Mouse (Mus musculus) limb, embryonic 13.5 days (tissue): ENCODE results near the gene Fgfrl1. TPM values are rescaled to one million over a fixed set of nuclear protein-coding genes. Genes with fewer than 3 reads are reported as not detected.

Experiments used
- ATAC-seq: fragments of 200-750 bp; cut with Nextera tagmentation; 2 replicates; pipeline ENCODE4 v1.8.0; 2017; ENCODE audit warnings: low read depth, moderate number of reproducible peaks, moderate TSS enrichment; ENCODE audit not compliant: low FRiP score
- H3K27ac ChIP-seq: fragments of 300-500 bp; sonication (generic); 2 replicates; pipeline ENCODE4 v1.5.1; 2015; ENCODE audit warnings: inconsistent platforms, mild to moderate bottlenecking, moderate library complexity
- H3K27me3 ChIP-seq: fragments of 300-500 bp; sonication (generic); 2 replicates; pipeline ENCODE4 v1.6.1; 2015; ENCODE audit warnings: mild to moderate bottlenecking, inconsistent platforms
- H3K36me3 ChIP-seq: fragments of 300-500 bp; sonication (generic); 2 replicates; pipeline ENCODE4 v1.6.1; 2015; ENCODE audit warnings: inconsistent platforms, mild to moderate bottlenecking, moderate library complexity
- H3K4me1 ChIP-seq: fragments of 300-500 bp; sonication (generic); 2 replicates; pipeline ENCODE4 v1.6.1; 2015; ENCODE audit warnings: inconsistent platforms
- H3K4me2 ChIP-seq: fragments of 300-500 bp; sonication (generic); replicated peaks from 2 replicates; pipeline ENCODE4 v1.6.1; 2015; ENCODE audit warnings: inconsistent platforms, mild to moderate bottlenecking, moderate library complexity
- H3K4me3 ChIP-seq: fragments of 300-500 bp; sonication (generic); 2 replicates; pipeline ENCODE4 v1.5.1; 2015; ENCODE audit warnings: moderate library complexity, mild to moderate bottlenecking, inconsistent platforms
- H3K9ac ChIP-seq: fragments of 300-500 bp; sonication (generic); 2 replicates; pipeline ENCODE4 v1.6.1; 2015; ENCODE audit warnings: mild to moderate bottlenecking, inconsistent platforms
- H3K9me3 ChIP-seq: fragments of 300-500 bp; sonication (generic); 2 replicates; pipeline ENCODE4 v1.6.1; 2016; ENCODE audit warnings: inconsistent platforms
- WGBS: fragments of 180-500 bp; shearing (Covaris S2); methylation state at CpG from one replicate; pipeline ENCODE4 v1.1.7; 2015; 5-methylcytosine and 5-hydroxymethylcytosine counted together
- polyA plus RNA-seq: library from polyadenylated mRNA; unstranded; fragments of >200 nt; fragmentation: Nextera tagmentation; extraction: Ambion mirVana; gene quantifications from 2 replicates; pipeline ENCODE4 v1.2.1, GENCODE M21; 2015

Gene Fgfrl1
- polyA plus RNA-seq, 1 experiment from 2014 or later = 44.8 TPM

DNA sequence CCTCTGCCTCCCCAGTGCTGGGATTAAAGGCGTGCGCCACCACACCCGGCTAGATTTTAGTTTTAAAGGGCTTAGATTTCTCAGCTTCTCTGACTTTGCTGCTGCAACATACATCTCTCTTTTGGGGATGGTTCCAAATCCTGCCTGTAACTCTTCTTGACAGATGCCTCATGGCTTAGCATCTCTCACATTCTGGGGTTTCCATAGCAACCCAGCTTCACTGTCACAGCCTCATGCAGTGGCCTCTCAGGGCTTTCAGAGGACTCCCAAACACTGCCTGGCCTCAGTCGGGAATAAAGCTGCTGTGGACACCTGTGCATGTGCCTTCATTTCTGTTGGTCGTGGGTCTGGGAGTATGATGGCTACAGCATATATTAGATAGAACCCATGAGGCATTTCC lies 3.1 kb upstream of the Fgfrl1 start:
- H3K36me3 ChIP-seq = peaks cover 21% of the 10 kb centered on the region; the same call in 1 of the 2 replicates
- no peaks in the 10 kb centered on the region for H3K27me3 ChIP-seq
- WGBS = 80% methylated on average over 5 of the region's 5 CpGs

DNA sequence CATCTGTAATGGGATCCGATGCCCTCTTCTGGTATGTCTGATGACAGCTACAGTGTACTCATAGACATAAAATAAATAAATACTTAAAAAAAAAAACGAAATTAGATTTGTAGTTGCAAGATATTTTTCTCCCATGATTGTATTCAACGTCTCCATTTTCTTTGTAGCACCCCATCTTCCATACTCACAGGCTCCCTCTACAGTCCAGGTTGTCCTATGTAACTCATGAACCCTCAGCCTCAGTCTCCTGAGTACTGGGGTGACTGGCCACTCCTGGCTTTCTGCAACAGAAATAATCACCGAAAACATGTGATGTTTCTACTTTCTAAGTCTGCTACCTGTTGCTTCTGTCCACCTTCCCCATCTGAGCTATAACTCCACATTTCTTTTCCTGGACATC lies 1.0 kb upstream of the Fgfrl1 start:
- Histone ChIP-seq H3K27me3 (no peaks in the 10 kb centered on the region), H3K9me3 (no peaks in the 10 kb centered on the region), H3K9ac (no peak overlapping the region), H3K36me3 (peaks cover 19% of the 10 kb centered on the region), H3K27ac (no peak overlapping the region), H3K4me3 (no peak overlapping the region), H3K4me1 (peaks cover 33% of the 10 kb centered on the region), H3K4me2 (peak overlapping the region; percentile 82; the same call in 1 of the 2 replicates)
- no peak for ATAC-seq
- 72% methylated on average over 4 of the region's 4 CpGs for WGBS

More for the DNA sequence above, 3.1 kb upstream of the Fgfrl1 start:
- Histone ChIP-seq H3K9ac (no peak overlapping the region), H3K4me3 (no peak overlapping the region), H3K4me2 (no peak overlapping the region), H3K27ac (no peak overlapping the region), H3K4me1 (peaks cover 22% of the 10 kb centered on the region), H3K9me3 (no peaks in the 10 kb centered on the region)
- ATAC-seq = no peak

DNA sequence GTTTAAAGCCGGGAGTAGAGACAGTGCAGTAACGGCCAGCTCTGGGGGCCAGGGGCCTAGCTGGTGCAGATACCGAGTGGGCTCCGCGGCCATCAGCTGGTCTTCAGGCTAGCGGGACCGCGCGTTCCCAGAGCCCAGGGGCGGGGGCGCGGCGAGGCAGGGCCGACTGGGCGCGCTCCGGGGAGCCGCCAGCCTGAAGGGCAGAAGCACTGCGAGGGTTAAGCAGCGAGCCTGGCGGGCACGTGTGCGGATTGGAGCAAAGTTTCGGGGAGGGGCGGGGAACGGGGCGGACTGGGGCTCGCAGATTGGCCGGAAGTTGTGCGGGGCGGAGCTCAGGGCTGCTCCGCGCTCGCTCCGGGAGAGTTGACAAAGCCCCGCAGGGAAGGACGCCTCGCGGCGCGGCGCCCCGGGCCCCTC lies 1.7 kb downstream of the Fgfrl1 start:
- peak overlapping the region; percentile 94 for H3K4me3 ChIP-seq
- peak overlapping the region; percentile 82 for H3K4me2 ChIP-seq
- H3K27ac ChIP-seq = peak overlapping the region; percentile 78; the same call in 1 of the 2 replicates
- peak overlapping the region; percentile 89 for H3K9ac ChIP-seq
- WGBS = under 1% methylated on average over 43 of the region's 43 CpGs
- peaks cover 26% of the 10 kb centered on the region for H3K36me3 ChIP-seq
- H3K27me3 ChIP-seq = no peaks in the 10 kb centered on the region
- peaks cover 60% of the 10 kb centered on the region for H3K4me1 ChIP-seq
- no peaks in the 10 kb centered on the region for H3K9me3 ChIP-seq
- peak; percentile 94 for ATAC-seq

DNA sequence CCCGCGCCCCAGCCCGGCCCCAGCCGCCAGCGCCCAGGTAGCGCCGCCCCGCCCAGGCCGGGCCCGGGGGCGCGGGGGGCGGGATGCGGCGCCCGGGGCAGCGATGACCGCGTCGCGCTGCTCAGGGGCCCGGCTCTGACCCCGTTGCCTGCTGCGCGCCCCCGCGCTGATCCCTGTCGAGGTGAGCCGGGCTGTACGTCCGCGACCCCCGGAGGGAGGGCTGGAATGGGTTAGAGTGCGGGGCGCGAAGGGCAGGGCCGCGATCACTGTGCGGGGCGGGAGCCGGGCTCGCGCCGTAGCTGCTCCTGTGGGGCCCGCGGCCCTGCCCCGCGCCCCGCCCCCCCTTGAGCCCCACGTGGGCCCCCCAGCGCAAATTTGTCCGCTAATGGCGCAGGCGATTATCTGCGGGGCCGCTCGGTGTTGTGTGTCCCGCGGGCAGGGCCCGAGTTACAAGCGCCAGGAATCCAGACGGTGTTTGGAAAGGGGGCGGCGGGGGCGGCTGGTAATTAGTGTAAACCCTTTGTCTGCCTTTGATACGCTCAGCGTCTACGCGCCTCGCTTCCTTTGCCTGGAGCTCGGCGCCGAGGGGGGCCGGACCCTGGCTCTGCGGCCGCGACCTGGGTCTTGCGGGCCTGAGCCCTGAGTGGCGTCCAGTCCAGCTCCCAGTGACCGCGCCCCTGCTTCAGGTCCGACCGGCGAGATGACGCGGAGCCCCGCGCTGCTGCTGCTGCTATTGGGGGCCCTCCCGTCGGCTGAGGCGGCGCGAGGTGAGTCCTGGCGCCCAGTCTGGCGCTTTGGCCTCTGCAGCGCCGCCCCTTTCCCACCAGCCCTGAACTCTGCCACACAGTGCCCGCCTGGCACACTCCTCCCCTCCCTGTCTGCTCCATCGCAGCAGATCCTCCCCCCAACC lies 2.4 kb downstream of the Fgfrl1 start:
- peak; percentile 52 for ATAC-seq
- Histone ChIP-seq H3K4me1 (peaks cover 68% of the 10 kb centered on the region), H3K36me3 (peaks cover 30% of the 10 kb centered on the region), H3K4me2 (peak overlapping the region; percentile 82), H3K4me3 (peak overlapping the region; percentile 94), H3K27me3 (no peaks in the 10 kb centered on the region), H3K27ac (peak overlapping the region; percentile 78), H3K9me3 (no peaks in the 10 kb centered on the region), H3K9ac (peak overlapping the region; percentile 89)
- WGBS = under 1% methylated on average over 95 of the region's 99 CpGs

DNA sequence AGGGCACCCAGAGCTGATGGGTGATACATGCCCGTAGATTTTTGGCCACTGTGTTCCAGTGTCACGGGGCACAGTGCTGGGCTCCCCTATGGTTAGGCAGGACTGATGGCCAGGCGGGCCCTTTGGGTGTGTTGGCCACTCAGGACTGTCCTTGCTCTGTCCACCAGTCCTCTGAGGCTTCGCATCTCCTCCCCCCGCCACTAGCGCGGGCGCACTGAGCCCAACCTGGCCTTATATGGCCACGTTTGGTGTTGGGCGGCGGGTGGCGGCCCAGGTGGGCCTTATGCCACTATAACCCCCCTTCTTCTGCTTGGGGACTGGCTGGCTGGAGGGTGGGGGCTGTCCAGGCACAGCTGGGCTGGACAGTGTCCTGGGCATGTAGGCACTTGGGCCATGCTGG lies 3.7 kb downstream of the Fgfrl1 start:
- Histone ChIP-seq H3K9ac (no peak overlapping the region), H3K4me1 (peaks cover 80% of the 10 kb centered on the region), H3K4me3 (peak overlapping the region; percentile 94), H3K36me3 (peaks cover 26% of the 10 kb centered on the region), H3K27me3 (no peaks in the 10 kb centered on the region), H3K4me2 (peak overlapping the region; percentile 82), H3K27ac (peak overlapping the region; percentile 91; the same call in 1 of the 2 replicates), H3K9me3 (no peaks in the 10 kb centered on the region)
- WGBS = 93% methylated on average over 12 of the region's 12 CpGs
- ATAC-seq = no peak

DNA sequence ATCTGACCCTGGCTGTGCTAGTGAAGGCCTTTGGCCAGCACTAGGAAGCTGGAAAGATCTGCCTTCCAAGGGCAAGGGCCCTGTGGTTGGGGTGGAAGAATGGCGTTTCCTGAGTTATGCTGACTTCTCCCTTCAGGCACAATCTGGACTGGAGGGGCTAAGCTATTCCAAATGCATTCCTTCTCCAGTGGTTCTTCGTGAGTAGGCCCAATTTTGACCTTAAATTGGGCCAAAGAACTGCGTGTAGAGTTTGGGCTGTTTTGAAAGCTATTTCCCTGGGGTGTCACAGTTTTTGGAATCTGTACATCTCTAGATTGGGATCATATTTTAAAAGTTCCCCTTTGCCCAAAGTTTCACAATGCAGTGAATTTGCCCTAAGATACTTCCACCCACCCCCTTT lies 4.4 kb downstream of the Fgfrl1 start:
- no peaks in the 10 kb centered on the region for H3K9me3 ChIP-seq
- H3K9ac ChIP-seq = peak overlapping the region; percentile 53
- 71% methylated on average over 3 of the region's 3 CpGs for WGBS
- H3K4me2 ChIP-seq = peak overlapping the region; percentile 82
- no peaks in the 10 kb centered on the region for H3K27me3 ChIP-seq
- peak overlapping the region; percentile 94 for H3K4me3 ChIP-seq
- peak overlapping the region; percentile 91 for H3K27ac ChIP-seq
- H3K4me1 ChIP-seq = peaks cover 85% of the 10 kb centered on the region
- no peak for ATAC-seq
- peaks cover 26% of the 10 kb centered on the region for H3K36me3 ChIP-seq

DNA sequence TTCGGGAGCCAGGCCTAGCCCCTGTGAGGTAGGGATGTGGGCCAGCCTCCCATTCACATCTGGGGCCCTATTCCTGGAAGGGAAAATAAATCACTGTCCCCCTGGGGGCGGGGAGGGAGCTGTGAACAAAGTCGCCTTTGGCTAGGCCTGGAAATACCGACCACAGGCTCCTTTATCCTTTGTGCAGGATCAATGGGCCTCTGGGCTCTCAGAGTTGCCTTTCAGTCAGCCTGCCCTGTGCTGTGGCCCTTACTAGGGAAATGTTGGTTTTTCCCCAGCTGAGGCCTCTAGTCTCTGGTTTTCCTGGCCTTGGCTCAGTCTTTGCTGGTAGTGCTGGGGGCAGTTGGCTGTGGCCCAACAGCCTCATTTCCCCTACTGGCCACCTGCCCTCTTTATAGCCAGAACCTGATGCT lies 5.2 kb downstream of the Fgfrl1 start:
- peak overlapping the region; percentile 91 for H3K27ac ChIP-seq
- peak overlapping the region; percentile 82 for H3K4me2 ChIP-seq
- peak overlapping the region; percentile 94 for H3K4me3 ChIP-seq
- WGBS = 16% methylated on average over 4 of the region's 4 CpGs
- ATAC-seq = 0 out of 2 replicates have a peak, but pooled peaks have one; percentile 4
- no peaks in the 10 kb centered on the region for H3K27me3 ChIP-seq
- H3K36me3 ChIP-seq = peaks cover 34% of the 10 kb centered on the region
- H3K9me3 ChIP-seq = no peaks in the 10 kb centered on the region
- H3K9ac ChIP-seq = peak overlapping the region; percentile 53
- peaks cover 85% of the 10 kb centered on the region for H3K4me1 ChIP-seq

DNA sequence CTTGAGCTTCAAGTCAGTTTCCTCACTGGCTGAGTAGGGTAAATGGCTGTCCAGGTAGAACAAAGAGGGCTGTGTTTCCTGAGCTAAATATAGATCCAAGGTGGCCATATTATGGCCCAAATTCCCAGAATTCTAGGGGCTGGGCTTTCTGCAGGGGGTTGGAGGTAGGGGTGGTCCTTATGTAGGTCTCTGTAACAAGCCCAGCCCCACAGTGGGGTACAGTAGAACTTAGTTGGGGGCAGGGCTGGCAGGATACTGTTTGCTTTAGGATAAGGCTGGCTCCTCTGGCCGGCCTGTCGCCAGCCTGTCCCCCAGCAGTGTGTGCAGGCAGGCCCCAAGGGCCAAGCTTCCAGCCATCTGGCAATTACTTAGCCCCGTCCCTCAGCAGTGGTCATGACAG lies 8.2 kb downstream of the Fgfrl1 start:
- H3K4me1 ChIP-seq = peaks cover 80% of the 10 kb centered on the region
- H3K4me2 ChIP-seq = peak overlapping the region; percentile 52
- H3K36me3 ChIP-seq = peaks cover 64% of the 10 kb centered on the region
- H3K27me3 ChIP-seq = no peaks in the 10 kb centered on the region
- peak overlapping the region; percentile 91 for H3K27ac ChIP-seq
- WGBS = 45% methylated on average over 3 of the region's 3 CpGs
- H3K9ac ChIP-seq = 0 out of 2 replicates have a peak overlapping the region, but pooled peaks have one; percentile 43
- peak; percentile 51 for ATAC-seq
- no peaks in the 10 kb centered on the region for H3K9me3 ChIP-seq
- H3K4me3 ChIP-seq = peak overlapping the region; percentile 9; the same call in 1 of the 2 replicates

DNA sequence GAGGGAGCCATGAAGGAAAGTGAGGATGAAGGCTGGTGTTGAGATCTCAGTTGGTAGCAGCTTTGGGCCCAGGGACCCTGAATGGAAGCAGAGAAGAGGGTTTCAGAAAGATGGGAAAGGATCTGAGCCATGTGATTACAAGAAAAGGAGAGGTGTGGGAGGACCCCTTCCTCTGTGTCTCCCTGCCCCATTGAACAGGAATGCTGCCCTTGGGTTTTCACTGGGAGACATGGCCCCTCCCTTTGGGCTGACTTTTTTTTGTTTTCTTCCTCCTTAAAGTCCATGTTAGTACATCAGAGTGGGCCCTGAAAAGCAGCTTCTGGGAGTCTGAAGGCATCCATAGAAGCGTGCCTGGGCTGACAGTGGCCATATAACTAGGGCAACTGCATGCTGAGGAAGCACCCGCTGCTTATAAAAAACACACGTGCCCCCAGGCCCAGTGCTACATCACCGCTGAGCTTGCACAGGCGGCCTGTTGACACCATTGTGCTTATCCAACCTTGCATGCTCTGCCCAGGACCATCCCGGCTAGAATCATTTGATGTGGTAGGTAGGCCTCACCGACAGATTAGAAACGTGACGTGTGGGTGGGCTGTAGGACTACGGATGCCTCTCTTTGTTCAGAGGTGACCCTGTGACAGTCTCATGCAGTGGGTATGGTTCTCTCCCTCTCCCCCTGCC lies 9.3 kb downstream of the Fgfrl1 start:
- H3K4me3 ChIP-seq = no peak overlapping the region
- H3K4me1 ChIP-seq = peaks cover 69% of the 10 kb centered on the region
- ATAC-seq = no peak
- peak overlapping the region; percentile 43; the same call in 1 of the 2 replicates for H3K9ac ChIP-seq
- H3K27me3 ChIP-seq = no peaks in the 10 kb centered on the region
- peak overlapping the region; percentile 91 for H3K27ac ChIP-seq
- H3K9me3 ChIP-seq = no peaks in the 10 kb centered on the region
- H3K36me3 ChIP-seq = peaks cover 65% of the 10 kb centered on the region
- peak overlapping the region; percentile 52 for H3K4me2 ChIP-seq
- WGBS = 67% methylated on average over 10 of the region's 10 CpGs

DNA sequence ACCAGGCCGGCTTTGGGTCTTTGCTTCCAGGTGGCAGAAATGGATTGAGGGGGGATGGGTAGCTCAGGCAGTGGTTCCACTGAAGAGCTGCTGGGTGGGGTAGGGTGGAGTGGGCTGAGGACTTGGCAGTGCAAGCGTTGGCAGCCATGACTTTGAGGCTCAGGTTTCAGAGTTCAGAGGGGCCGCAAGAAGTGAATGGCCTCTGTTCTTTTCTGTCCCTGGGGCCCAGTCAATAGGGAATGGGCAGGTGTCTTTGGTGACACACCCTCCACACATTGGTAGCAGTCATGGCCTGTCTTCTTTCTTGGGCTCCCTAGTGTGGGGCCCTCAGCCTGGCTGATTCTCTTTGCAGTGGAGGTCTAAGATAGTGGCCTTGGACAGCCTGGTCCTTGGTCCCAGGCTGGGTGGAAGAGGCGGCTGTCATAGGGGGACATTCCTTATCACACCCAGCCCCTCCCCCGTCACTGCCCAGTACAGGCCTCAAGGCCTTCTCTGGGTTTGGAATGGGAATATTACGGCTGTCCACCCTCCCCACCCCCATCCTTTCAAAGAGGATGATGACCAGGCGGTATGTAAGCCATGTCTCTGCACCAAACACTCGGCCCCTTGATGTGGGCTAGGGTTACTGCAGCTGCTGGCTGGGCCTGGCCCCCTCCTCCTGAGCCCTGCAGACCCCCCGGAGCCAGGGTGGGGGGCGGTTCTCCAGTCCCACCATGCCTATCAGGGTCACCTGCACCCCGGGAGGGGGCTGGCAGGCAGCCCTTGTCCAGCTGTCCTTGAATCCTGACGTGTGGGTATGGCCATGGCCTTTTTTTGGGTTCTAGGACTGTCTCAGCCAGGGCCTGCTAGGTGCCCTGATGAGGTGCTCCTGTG lies 11.8 kb downstream of the Fgfrl1 start:
- Histone ChIP-seq H3K4me2 (no peak overlapping the region), H3K9ac (no peak overlapping the region), H3K4me3 (no peak overlapping the region), H3K36me3 (peaks cover 78% of the 10 kb centered on the region), H3K4me1 (peaks cover 44% of the 10 kb centered on the region), H3K27ac (no peak overlapping the region), H3K9me3 (no peaks in the 10 kb centered on the region), H3K27me3 (no peaks in the 10 kb centered on the region)
- ATAC-seq = peak; percentile 29
- WGBS = 68% methylated on average over 12 of the region's 12 CpGs

DNA sequence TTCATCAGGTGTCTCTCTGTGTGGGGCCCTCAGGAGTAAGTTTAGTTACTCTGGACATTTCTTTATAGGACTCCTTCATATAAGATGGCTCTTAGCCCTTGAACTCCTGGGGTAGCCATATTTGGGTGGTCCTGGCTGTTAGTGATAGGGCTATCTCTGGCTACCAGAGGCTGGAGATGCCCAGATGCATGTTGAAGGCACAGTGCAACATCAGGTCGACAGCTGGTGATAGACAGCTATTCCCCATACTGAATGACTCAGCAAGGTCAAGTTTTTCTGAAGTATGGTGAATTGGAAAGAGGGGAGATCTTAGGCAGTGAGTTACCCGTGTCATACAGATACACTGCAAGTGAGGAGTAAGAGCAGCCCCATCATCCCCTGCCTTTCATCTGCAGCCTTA lies 15.6 kb downstream of the Fgfrl1 start:
- 78% methylated on average over 2 of the region's 2 CpGs for WGBS
- no peak overlapping the region for H3K4me3 ChIP-seq
- peaks cover 10% of the 10 kb centered on the region for H3K4me1 ChIP-seq
- ATAC-seq = no peak
- no peaks in the 10 kb centered on the region for H3K27me3 ChIP-seq
- H3K9me3 ChIP-seq = no peaks in the 10 kb centered on the region
- no peak overlapping the region for H3K27ac ChIP-seq
- H3K36me3 ChIP-seq = peaks cover 62% of the 10 kb centered on the region
- no peak overlapping the region for H3K4me2 ChIP-seq
- no peak overlapping the region for H3K9ac ChIP-seq
